Mouse (Mus musculus): Measurements from ENCODE around the gene Traf1. TPM values are rescaled to one million over a fixed set of nuclear protein-coding genes. Genes with fewer than 3 reads are reported as not detected.
A peak's percentile ranks its signal among the peaks of the same experiment; 100 is the strongest.

The Traf1 gene
- polyA plus RNA-seq, 1 experiment from 2014 or later, result 5.7 TPM

DNA sequence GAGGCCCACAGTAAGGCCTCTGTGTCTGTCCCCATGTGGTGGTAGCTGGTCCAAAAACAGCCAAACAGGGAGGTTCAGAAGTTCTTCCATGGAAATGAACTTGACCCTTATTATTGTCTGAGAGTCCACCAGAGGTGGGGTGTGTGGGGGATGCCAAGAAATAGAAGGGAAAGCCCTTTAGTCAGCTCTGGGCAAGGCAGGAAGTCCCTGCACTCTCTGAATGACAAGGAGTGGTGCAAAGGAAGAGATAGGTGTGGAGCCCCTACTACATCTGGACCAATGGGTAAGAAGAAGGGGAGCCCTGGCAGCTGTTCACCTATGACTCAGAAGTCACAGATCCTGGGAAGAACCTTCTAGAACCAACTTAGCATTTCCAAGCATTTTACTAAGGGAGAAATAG lies 7.2 kb downstream of the Traf1 start:
- no peak for DNase-seq (ENCODE audit: low spot score)
- H3K4me2 ChIP-seq (ENCODE audit: low read depth, low read length), result no peak overlapping the region
- H3K27ac ChIP-seq (replicated peaks; ENCODE audit: low read depth, low read length), result no peak overlapping the region
- no peak overlapping the region for H3K9ac ChIP-seq (ENCODE audit: low read depth, low read length)
- no peaks in the 10 kb centered on the region for H3K9me3 ChIP-seq (ENCODE audit: control insufficient read depth, low read length)
- no peak for ATAC-seq (ENCODE audit: low read depth)
- no peaks in the 10 kb centered on the region for H3K27me3 ChIP-seq (replicated peaks; ENCODE audit: control insufficient read depth, insufficient read depth, low read length)
- H3K4me1 ChIP-seq (ENCODE audit: control insufficient read depth, insufficient read depth, low read length), result no peaks in the 10 kb centered on the region
- no peaks in the 10 kb centered on the region for H3K36me3 ChIP-seq (ENCODE audit: control insufficient read depth, insufficient read depth, low read length)
- H3K4me3 ChIP-seq (ENCODE audit: low read depth, low read length), result no peak overlapping the region

DNA sequence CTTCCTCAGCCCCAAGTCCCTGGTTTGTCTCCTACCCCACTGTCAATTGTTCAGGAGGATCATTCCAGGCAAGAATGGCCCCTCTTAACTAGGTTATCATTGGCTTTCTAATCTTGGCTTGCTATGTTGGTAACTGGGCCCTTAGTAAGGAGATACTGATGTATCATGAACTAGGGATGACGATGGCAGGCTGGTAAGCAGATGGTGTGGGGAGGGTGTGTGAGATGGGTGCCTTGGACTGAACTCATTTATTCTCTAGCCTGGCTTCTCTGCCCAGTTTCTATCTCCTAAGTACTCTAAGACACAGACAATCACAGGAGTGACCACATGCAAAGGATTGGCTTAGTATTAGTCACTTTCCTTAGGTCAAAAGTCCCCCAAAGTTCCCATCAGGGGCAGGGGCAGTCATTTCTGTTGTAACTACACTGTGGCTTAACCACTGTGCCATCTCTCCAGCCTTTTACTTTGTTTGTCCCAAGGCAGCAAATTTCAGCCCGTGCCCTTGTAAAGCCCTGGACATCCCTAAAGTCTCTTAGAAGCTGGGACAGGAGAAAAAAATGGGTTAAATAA lies 7.9 kb downstream of the Traf1 start:
- no peaks in the 10 kb centered on the region for H3K36me3 ChIP-seq (ENCODE audit: control insufficient read depth, insufficient read depth, low read length)
- WGBS, result 63% methylated on average over 2 of the region's 2 CpGs
- H3K4me3 ChIP-seq (ENCODE audit: low read depth, low read length), result no peak overlapping the region
- no peak overlapping the region for H3K9ac ChIP-seq (ENCODE audit: low read depth, low read length)
- no peak overlapping the region for H3K27ac ChIP-seq (replicated peaks; ENCODE audit: low read depth, low read length)
- no peaks in the 10 kb centered on the region for H3K4me1 ChIP-seq (ENCODE audit: control insufficient read depth, insufficient read depth, low read length)
- H3K9me3 ChIP-seq (ENCODE audit: control insufficient read depth, low read length), result no peaks in the 10 kb centered on the region
- DNase-seq (ENCODE audit: low spot score), result no peak
- no peaks in the 10 kb centered on the region for H3K27me3 ChIP-seq (replicated peaks; ENCODE audit: control insufficient read depth, insufficient read depth, low read length)
- H3K4me2 ChIP-seq (ENCODE audit: low read depth, low read length), result no peak overlapping the region
- no peak for ATAC-seq (ENCODE audit: low read depth)

DNA sequence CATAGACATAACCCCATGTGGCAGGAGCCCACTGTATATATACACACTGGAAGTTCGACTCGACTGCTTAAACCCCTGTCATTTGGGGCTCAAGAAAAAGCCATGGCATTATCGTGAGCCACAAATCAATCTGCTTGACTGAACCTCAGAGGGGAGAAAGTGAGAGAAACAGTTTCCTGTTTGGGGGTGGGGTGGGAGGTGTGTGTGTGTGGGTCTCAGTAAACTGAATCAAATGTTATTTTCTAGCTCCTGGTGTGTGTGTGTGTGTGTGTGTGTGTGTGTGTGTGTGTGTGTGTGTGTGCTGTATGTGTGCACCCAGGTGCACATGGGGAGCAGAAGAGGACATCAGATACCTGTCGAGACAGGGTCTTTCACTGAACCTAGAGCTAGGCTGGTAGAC lies 8.6 kb downstream of the Traf1 start:
- Histone ChIP-seq H3K9me3 (ENCODE audit: control insufficient read depth, low read length) (no peaks in the 10 kb centered on the region), H3K27ac (replicated peaks; ENCODE audit: low read depth, low read length) (no peak overlapping the region), H3K4me1 (ENCODE audit: control insufficient read depth, insufficient read depth, low read length) (no peaks in the 10 kb centered on the region), H3K4me2 (ENCODE audit: low read depth, low read length) (no peak overlapping the region), H3K36me3 (ENCODE audit: control insufficient read depth, insufficient read depth, low read length) (no peaks in the 10 kb centered on the region), H3K27me3 (replicated peaks; ENCODE audit: control insufficient read depth, insufficient read depth, low read length) (no peaks in the 10 kb centered on the region), H3K9ac (ENCODE audit: low read depth, low read length) (no peak overlapping the region), H3K4me3 (ENCODE audit: low read depth, low read length) (no peak overlapping the region)
- ATAC-seq (ENCODE audit: low read depth), result no peak
- 60% methylated on average over 4 of the region's 4 CpGs for WGBS
- no peak for DNase-seq (ENCODE audit: low spot score)

DNA sequence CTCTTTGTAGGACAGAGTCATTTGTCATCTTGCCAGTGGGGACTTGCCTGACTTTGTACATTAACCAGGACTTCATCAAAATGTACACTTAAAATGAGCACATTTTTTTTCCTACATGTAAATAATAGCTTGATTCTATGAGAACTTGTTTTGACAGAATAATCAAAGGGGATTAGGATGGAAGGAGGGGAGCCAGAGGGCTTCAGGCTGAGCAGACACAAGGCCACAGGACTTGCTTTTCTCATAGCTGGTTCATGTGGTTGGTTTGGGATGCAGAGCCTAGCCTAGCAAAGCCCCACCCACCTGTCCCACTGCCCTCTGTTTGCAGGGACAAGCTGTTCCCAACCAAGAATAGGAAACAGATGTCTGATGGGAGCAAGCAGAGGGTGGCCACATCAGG lies 10.1 kb downstream of the Traf1 start:
- Histone ChIP-seq H3K27me3 (replicated peaks; ENCODE audit: control insufficient read depth, insufficient read depth, low read length) (no peaks in the 10 kb centered on the region), H3K4me3 (ENCODE audit: low read depth, low read length) (no peak overlapping the region), H3K9ac (ENCODE audit: low read depth, low read length) (no peak overlapping the region), H3K4me1 (ENCODE audit: control insufficient read depth, insufficient read depth, low read length) (no peaks in the 10 kb centered on the region), H3K4me2 (ENCODE audit: low read depth, low read length) (no peak overlapping the region), H3K27ac (replicated peaks; ENCODE audit: low read depth, low read length) (no peak overlapping the region), H3K9me3 (ENCODE audit: control insufficient read depth, low read length) (no peaks in the 10 kb centered on the region), H3K36me3 (ENCODE audit: control insufficient read depth, insufficient read depth, low read length) (no peaks in the 10 kb centered on the region)
- DNase-seq (ENCODE audit: low spot score), result no peak
- ATAC-seq (ENCODE audit: low read depth), result no peak

DNA sequence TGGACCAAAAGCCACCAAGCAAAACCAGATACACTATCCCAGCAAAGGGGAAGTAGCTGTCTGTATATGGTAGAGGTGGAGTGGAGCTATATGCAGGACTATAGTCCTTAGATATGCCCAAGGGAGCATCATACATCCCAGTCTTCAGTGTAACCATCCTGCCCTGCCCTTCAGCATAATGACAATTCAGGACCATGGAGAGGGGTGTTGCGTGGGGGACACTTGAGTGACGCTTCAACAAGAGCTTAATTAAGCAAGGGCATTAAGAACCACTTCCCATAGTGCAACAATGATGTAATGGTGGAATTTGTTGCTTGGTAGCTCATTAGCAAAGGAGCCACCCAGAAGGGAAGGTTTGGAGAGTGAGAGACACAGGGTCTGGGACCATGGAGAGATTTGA lies 12.9 kb downstream of the Traf1 start:
- no peaks in the 10 kb centered on the region for H3K4me1 ChIP-seq (ENCODE audit: control insufficient read depth, insufficient read depth, low read length)
- ATAC-seq (ENCODE audit: low read depth) (no peak), DNase-seq (ENCODE audit: low spot score) (no peak)
- H3K9ac ChIP-seq (ENCODE audit: low read depth, low read length), result no peak overlapping the region
- no peak overlapping the region for H3K27ac ChIP-seq (replicated peaks; ENCODE audit: low read depth, low read length)
- no peak overlapping the region for H3K4me3 ChIP-seq (ENCODE audit: low read depth, low read length)
- no peaks in the 10 kb centered on the region for H3K27me3 ChIP-seq (replicated peaks; ENCODE audit: control insufficient read depth, insufficient read depth, low read length)
- H3K4me2 ChIP-seq (ENCODE audit: low read depth, low read length), result no peak overlapping the region
- no peaks in the 10 kb centered on the region for H3K36me3 ChIP-seq (ENCODE audit: control insufficient read depth, insufficient read depth, low read length)
- 23% methylated on average over 2 of the region's 2 CpGs for WGBS
- H3K9me3 ChIP-seq (ENCODE audit: control insufficient read depth, low read length), result no peaks in the 10 kb centered on the region

DNA sequence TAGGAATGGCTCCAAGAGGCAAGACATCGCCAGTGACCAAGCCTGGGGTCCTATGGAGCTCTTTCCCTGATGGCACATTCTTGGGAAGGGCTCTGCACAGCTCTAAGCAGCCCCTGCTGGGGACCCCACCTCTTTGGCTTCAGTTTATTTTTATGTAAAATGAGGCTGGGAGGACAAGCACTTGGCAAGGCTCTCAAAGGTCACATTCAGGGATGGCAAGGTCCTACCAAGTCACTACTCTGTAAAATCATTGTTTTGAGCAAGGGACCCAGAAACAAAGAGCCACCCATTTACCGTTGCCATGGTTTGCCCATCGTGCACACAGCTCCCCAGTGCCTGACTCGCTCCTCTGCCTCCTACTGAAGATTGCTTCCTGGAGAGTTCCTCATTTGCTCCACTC lies 15.5 kb downstream of the Traf1 start:
- no peak for DNase-seq (ENCODE audit: low spot score)
- H3K27me3 ChIP-seq (replicated peaks; ENCODE audit: control insufficient read depth, insufficient read depth, low read length), result no peaks in the 10 kb centered on the region
- WGBS, result 68% methylated on average over 4 of the region's 4 CpGs

DNA sequence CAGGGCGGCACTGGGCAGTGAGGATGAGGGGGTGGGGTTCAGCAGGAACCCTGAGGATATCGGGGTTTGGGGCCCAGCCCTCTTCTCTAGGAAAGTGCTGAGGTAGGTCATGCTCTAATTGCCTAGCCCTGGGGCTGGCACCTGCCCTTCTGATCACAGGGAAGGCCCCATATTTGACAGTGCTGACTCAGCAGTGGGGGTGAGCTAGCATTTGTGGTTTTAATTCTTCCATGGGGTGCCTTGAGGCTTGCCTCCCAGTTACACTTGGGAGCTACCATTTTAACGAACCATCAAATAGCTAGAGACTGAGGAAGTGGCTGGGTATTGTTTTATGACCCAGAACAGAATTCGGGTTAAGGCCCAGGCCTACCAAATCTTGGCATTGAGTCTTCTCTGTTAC lies 16.0 kb downstream of the Traf1 start:
- Histone ChIP-seq H3K36me3 (ENCODE audit: control insufficient read depth, insufficient read depth, low read length) (no peaks in the 10 kb centered on the region), H3K4me1 (ENCODE audit: control insufficient read depth, insufficient read depth, low read length) (peaks cover 3% of the 10 kb centered on the region; the same call in 1 of the 2 replicates), H3K9ac (ENCODE audit: low read depth, low read length) (no peak overlapping the region), H3K9me3 (ENCODE audit: control insufficient read depth, low read length) (no peaks in the 10 kb centered on the region), H3K27ac (replicated peaks; ENCODE audit: low read depth, low read length) (no peak overlapping the region), H3K4me2 (ENCODE audit: low read depth, low read length) (no peak overlapping the region), H3K27me3 (replicated peaks; ENCODE audit: control insufficient read depth, insufficient read depth, low read length) (no peaks in the 10 kb centered on the region), H3K4me3 (ENCODE audit: low read depth, low read length) (no peak overlapping the region)
- DNase-seq (ENCODE audit: low spot score) (no peak), ATAC-seq (ENCODE audit: low read depth) (no peak)
- 79% methylated on average over 4 of the region's 4 CpGs for WGBS

More for the DNA sequence above, 15.5 kb downstream of the Traf1 start:
- Histone ChIP-seq H3K36me3 (ENCODE audit: control insufficient read depth, insufficient read depth, low read length) (no peaks in the 10 kb centered on the region), H3K4me3 (ENCODE audit: low read depth, low read length) (no peak overlapping the region), H3K9ac (ENCODE audit: low read depth, low read length) (no peak overlapping the region), H3K4me2 (ENCODE audit: low read depth, low read length) (no peak overlapping the region), H3K27ac (replicated peaks; ENCODE audit: low read depth, low read length) (no peak overlapping the region), H3K4me1 (ENCODE audit: control insufficient read depth, insufficient read depth, low read length) (no peaks in the 10 kb centered on the region; the same call in 1 of the 2 replicates), H3K9me3 (ENCODE audit: control insufficient read depth, low read length) (no peaks in the 10 kb centered on the region)
- ATAC-seq (ENCODE audit: low read depth), result no peak

DNA sequence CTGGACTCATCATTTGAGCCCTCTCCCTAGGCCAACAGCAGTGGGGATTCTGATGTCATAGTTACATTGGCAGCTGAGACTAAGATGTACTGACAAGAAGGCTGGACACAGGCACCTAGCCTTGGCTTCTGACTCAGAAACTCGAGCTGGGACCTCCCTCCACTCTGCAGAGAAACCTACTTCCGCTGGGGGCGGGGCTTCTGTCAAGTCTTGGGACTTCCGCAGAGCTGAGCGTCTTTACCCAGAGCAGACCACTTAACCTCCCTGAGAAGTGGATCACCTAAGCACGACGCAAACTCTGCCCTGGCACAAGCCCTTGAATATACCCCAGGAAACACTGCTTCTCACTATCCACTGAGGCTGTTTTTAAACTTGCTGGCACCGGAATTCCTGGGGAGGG lies 16.8 kb downstream of the Traf1 start:
- Histone ChIP-seq H3K4me2 (ENCODE audit: low read depth, low read length) (no peak overlapping the region), H3K9me3 (ENCODE audit: control insufficient read depth, low read length) (no peaks in the 10 kb centered on the region), H3K4me1 (ENCODE audit: control insufficient read depth, insufficient read depth, low read length) (peaks cover 6% of the 10 kb centered on the region; the same call in 1 of the 2 replicates), H3K27me3 (replicated peaks; ENCODE audit: control insufficient read depth, insufficient read depth, low read length) (0 out of 2 replicates have a peak, but pooled peaks cover 4% of the 10 kb centered on the region), H3K9ac (ENCODE audit: low read depth, low read length) (no peak overlapping the region), H3K36me3 (ENCODE audit: control insufficient read depth, insufficient read depth, low read length) (no peaks in the 10 kb centered on the region), H3K4me3 (ENCODE audit: low read depth, low read length) (no peak overlapping the region), H3K27ac (replicated peaks; ENCODE audit: low read depth, low read length) (no peak overlapping the region)
- ATAC-seq (ENCODE audit: low read depth), result 0 out of 2 replicates have a peak, but pooled peaks have one; percentile 42
- WGBS, result 24% methylated on average over 8 of the region's 8 CpGs
- no peak for DNase-seq (ENCODE audit: low spot score)

DNA sequence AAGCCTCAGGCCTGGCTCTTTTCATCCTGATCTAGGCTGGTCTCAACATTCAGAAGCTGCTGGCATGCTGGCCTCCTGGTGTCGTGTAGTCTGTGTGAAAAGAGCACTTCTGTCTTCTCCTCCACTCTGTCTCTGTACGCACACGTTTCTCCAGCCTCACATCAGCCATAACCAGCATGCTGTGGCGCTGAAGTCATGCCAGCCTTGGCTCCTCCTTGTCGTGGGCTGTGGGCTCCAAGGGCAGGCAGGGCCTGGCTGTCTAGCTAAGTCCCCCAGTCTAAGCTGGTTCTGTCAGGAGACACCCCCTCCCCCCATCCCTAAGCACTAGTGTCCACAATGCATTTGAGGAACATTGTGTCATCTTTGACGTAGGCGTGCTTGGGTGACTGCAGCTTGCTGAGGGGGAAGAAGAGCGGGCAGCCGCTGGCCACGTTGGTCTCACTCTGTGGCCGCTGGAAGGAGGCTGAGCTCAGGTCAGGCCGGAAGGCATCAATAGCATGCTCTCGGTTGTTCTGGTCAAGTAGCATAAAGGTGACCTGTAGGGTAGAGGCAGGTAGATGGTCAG lies 17.9 kb downstream of the Traf1 start:
- H3K9ac ChIP-seq (ENCODE audit: low read depth, low read length), result no peak overlapping the region
- H3K27me3 ChIP-seq (replicated peaks; ENCODE audit: control insufficient read depth, insufficient read depth, low read length), result 0 out of 2 replicates have a peak, but pooled peaks cover 4% of the 10 kb centered on the region
- no peaks in the 10 kb centered on the region for H3K9me3 ChIP-seq (ENCODE audit: control insufficient read depth, low read length)
- WGBS, result 82% methylated on average over 13 of the region's 13 CpGs
- H3K27ac ChIP-seq (replicated peaks; ENCODE audit: low read depth, low read length), result no peak overlapping the region
- H3K4me3 ChIP-seq (ENCODE audit: low read depth, low read length), result no peak overlapping the region
- H3K4me1 ChIP-seq (ENCODE audit: control insufficient read depth, insufficient read depth, low read length), result peaks cover 15% of the 10 kb centered on the region
- no peak for DNase-seq (ENCODE audit: low spot score)
- H3K36me3 ChIP-seq (ENCODE audit: control insufficient read depth, insufficient read depth, low read length), result no peaks in the 10 kb centered on the region
- ATAC-seq (ENCODE audit: low read depth), result no peak
- H3K4me2 ChIP-seq (ENCODE audit: low read depth, low read length), result no peak overlapping the region
